Mouse (Mus musculus) intestine, embryonic 14.5 days (tissue): ENCODE measurements around the gene Nf1. TPM values are rescaled to one million over a fixed set of nuclear protein-coding genes. Genes with fewer than 3 reads are reported as not detected.
A peak's percentile ranks its signal among the peaks of the same experiment; 100 is the strongest.

Source experiments
- ATAC-seq: fragments of 200-750 bp; cut with Nextera tagmentation; replicated peaks from 2 replicates; pipeline ENCODE4 v1.8.0; 2017; ENCODE audit warnings: low read depth, moderate number of reproducible peaks, moderate TSS enrichment, moderate library complexity; ENCODE audit not compliant: low FRiP score, low TSS enrichment
- DNase-seq: peaks from one replicate; pipeline ENCODE4 v3.0.0-alpha.2; 2018; ENCODE audit warnings: low spot score
- H3K27ac ChIP-seq: fragments of 300-500 bp; sonication (generic); 2 replicates; pipeline ENCODE4 v1.5.1; 2014; ENCODE audit warnings: low read depth, mild to moderate bottlenecking, control low read depth
- H3K27me3 ChIP-seq: fragments of 300-500 bp; sonication (generic); replicated peaks from 2 replicates; pipeline ENCODE4 v1.6.1; 2014; ENCODE audit warnings: low read length, control low read depth; ENCODE audit not compliant: control insufficient read depth, insufficient read depth
- H3K36me3 ChIP-seq: fragments of 300-500 bp; sonication (generic); 2 replicates; pipeline ENCODE4 v1.6.1; 2014; ENCODE audit warnings: low read length, control low read depth; ENCODE audit not compliant: control insufficient read depth, insufficient read depth
- H3K4me1 ChIP-seq: fragments of 300-500 bp; sonication (generic); replicated peaks from 2 replicates; pipeline ENCODE4 v1.6.1; 2014; ENCODE audit warnings: low read length, control low read depth, mixed read lengths; ENCODE audit not compliant: control insufficient read depth, insufficient read depth
- H3K4me2 ChIP-seq: fragments of 300-500 bp; sonication (generic); 2 replicates; pipeline ENCODE4 v1.6.1; 2014; ENCODE audit warnings: low read length
- H3K4me3 ChIP-seq: fragments of 300-500 bp; sonication (generic); 2 replicates; pipeline ENCODE4 v1.5.1; 2014; ENCODE audit warnings: low read depth, low read length, control low read depth, mixed read lengths
- H3K9ac ChIP-seq: fragments of 300-500 bp; sonication (generic); 2 replicates; pipeline ENCODE4 v1.6.1; 2014; ENCODE audit warnings: mild to moderate bottlenecking, low read length
- H3K9me3 ChIP-seq: fragments of 300-500 bp; sonication (generic); 2 replicates; pipeline ENCODE4 v1.6.1; 2016; ENCODE audit warnings: low read length, control low read depth; ENCODE audit not compliant: control insufficient read depth
- WGBS: fragments of 180-500 bp; shearing (Covaris S2); extraction: QIAGEN DNeasy Blood & Tissue Kit; methylation state at CpG from one replicate; pipeline ENCODE4 v1.1.7; 2014; 5-methylcytosine and 5-hydroxymethylcytosine counted together
- polyA plus RNA-seq: library from polyadenylated mRNA; unstranded; fragments of >200 nt; fragmentation: Nextera tagmentation; extraction: Ambion mirVana; gene quantifications from 2 replicates; pipeline ENCODE4 v1.2.1, GENCODE M21; 2014

Gene Nf1
- polyA plus RNA-seq, 1 experiment from 2014 or later = 10.0 TPM

DNA sequence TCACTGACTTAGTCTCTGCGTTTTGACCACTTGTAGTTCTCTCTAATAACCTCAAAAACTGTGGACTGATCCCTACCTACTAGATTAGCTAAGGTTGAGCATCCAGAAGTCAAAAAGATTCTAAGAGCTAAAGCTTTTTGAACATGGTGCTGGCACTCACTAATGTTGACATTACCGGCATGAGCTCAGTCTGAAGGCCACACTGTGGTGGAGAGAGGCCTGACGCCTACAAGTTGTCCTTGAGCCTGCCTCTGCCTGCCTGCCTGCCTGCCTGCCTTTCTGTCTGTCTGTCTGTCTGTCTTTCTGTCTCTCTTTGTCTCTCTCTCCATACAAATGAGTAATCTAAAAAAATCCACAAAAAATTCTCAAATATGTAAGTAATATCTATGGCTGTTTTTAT is 118.4 kb downstream of the Nf1 start:
- Histone ChIP-seq H3K36me3 (peaks cover 57% of the 10 kb centered on the region), H3K9me3 (no peaks in the 10 kb centered on the region), H3K9ac (no peak overlapping the region), H3K4me1 (no peaks in the 10 kb centered on the region), H3K4me3 (no peak overlapping the region), H3K27ac (no peak overlapping the region), H3K27me3 (no peaks in the 10 kb centered on the region), H3K4me2 (no peak overlapping the region)
- ATAC-seq = no peak
- WGBS = 86% methylated on average over 3 of the region's 3 CpGs
- no peak for DNase-seq

DNA sequence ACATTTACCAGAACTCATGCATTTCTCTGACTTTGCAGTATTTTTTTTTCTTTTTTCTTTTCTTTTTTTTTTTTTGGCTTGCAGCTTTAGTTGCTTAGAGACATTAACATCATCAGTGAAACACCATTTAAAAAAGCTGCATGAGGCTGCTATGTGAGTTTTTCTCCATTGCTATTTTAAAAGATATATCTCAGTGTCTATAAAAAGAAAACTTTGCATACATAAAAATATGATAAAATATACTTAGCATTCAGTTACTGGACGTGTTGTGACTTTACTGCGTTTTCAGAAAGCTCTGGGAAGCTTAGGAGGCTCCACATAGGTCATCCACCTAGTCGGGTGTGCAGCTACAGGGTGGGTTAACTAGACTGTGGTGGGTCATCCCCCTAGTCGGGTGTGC is 120.4 kb downstream of the Nf1 start:
- no peak overlapping the region for H3K4me3 ChIP-seq
- H3K9me3 ChIP-seq = no peaks in the 10 kb centered on the region
- H3K36me3 ChIP-seq = peaks cover 55% of the 10 kb centered on the region
- no peaks in the 10 kb centered on the region for H3K4me1 ChIP-seq
- no peaks in the 10 kb centered on the region for H3K27me3 ChIP-seq
- WGBS = 84% methylated on average over 4 of the region's 4 CpGs
- no peak for DNase-seq
- H3K9ac ChIP-seq = no peak overlapping the region
- no peak overlapping the region for H3K4me2 ChIP-seq
- no peak overlapping the region for H3K27ac ChIP-seq
- ATAC-seq = no peak

DNA sequence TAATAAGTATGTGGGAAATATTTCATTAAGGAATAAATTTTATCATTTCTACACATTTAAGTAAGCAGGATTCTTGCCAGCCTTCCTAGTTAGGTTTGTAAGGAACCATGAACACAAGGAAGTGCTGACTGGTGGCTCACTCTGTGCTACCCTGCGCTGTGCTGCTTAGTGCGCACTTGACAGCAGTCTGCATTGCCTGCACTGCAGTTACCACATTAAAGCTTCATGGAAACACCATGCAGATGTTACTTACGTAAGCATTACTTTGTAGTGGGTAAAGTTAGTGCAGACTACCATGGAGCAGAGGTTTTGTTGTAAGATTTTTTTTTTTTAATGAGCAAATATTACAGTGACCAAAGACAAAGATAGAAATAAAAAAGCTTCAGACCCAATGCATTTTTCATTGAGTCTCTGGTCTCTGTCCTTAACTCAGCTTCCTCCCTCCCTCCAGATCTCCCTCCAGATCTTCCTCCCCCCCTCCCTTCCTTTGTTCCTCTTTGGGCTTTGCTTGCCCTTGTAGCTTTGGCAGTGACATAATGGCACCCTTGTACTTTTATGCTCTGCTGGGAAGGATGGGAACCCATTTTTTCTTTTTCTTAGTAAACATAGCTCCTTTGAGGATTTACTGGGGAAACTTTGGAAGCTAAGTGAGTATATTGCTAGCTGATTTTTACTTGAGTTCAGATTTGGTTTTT is 121.4 kb downstream of the Nf1 start:
- H3K36me3 ChIP-seq = peaks cover 56% of the 10 kb centered on the region

DNA sequence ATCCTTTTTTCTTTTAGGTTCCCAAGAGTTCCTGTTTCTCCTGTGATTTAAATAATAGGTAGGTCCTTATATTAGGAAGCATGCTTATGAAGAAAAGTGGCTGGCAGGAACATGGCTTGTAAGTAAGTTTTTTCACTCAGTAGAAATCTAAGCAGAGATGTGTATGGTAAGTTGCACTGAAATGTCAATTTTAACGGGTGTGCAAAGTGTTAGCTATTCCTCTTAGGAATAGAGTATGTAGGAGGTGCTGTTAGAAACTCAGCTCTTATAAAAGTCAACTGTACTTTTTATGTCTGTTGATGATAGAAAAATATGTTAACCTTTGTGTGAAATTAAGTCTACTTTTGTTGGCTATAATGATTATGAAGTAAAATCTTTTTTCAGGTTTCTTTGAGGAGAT is 128.6 kb downstream of the Nf1 start:
- ATAC-seq = no peak
- no peaks in the 10 kb centered on the region for H3K9me3 ChIP-seq
- DNase-seq = no peak
- H3K27me3 ChIP-seq = no peaks in the 10 kb centered on the region
- no peak overlapping the region for H3K4me3 ChIP-seq
- H3K9ac ChIP-seq = no peak overlapping the region
- 79% methylated on average over 1 of the region's 1 CpGs for WGBS
- H3K4me2 ChIP-seq = no peak overlapping the region
- H3K36me3 ChIP-seq = peaks cover 62% of the 10 kb centered on the region
- no peaks in the 10 kb centered on the region for H3K4me1 ChIP-seq
- H3K27ac ChIP-seq = no peak overlapping the region

More for the DNA sequence above, 121.4 kb downstream of the Nf1 start:
- Histone ChIP-seq H3K9ac (no peak overlapping the region), H3K4me1 (no peaks in the 10 kb centered on the region), H3K4me2 (no peak overlapping the region), H3K9me3 (no peaks in the 10 kb centered on the region), H3K27ac (no peak overlapping the region), H3K27me3 (no peaks in the 10 kb centered on the region), H3K4me3 (no peak overlapping the region)
- ATAC-seq (no peak), DNase-seq (no peak)
- 82% methylated on average over 3 of the region's 3 CpGs for WGBS

DNA sequence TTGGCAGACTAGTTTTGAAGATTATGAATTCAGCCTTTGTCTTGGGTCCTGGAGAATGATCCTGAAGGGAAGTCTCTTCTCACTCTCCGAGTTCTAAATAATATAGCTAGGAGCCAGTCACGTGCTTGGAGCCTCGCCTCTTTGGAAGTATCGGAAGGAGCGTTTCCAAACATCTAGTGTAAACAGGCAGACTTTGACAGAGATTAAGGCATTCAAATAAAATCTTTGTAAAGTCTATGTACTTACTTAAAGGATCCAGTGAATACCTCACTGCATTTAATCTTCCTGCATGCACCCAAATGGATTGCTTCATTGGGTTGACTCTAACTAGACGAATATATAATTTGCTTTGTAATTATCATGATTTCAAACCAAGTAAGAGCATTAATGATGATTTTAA is 143.9 kb downstream of the Nf1 start:
- 67% methylated on average over 6 of the region's 6 CpGs for WGBS
- no peak overlapping the region for H3K27ac ChIP-seq
- no peaks in the 10 kb centered on the region for H3K9me3 ChIP-seq
- H3K4me3 ChIP-seq = no peak overlapping the region
- H3K36me3 ChIP-seq = peaks cover 27% of the 10 kb centered on the region
- DNase-seq (no peak), ATAC-seq (no peak)
- no peak overlapping the region for H3K4me2 ChIP-seq
- H3K9ac ChIP-seq = no peak overlapping the region
- H3K4me1 ChIP-seq = no peaks in the 10 kb centered on the region
- no peaks in the 10 kb centered on the region for H3K27me3 ChIP-seq

DNA sequence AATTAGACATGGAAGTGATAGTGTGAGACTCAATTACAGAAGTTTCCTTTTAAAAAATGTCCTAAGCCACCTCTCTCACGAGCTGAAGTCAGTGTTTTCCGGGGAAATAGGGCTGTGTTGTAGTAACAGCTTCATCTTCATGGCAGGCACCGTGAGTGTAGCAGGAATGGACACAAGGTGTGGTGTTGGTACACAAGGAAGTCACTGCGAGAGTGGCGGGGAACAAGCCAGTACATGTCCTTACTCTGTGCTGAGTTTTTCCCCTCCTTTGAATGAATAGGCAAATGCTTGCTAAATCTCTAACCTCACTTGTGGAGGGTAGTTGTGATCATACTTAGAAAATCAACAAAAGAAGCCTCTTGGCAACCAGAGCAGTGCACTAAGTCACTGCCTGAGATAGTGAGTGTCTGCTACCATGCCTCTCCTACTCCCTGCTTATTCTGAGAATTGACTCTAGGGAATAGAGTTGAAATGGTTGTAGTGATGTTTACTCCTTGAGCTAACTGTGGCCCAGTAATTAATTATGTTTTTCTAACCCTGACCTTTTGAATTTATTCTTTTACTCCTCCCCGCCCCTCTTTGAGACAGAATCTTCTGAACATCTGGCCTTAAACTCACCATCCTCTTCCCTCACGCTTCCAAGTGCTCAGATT is 144.5 kb downstream of the Nf1 start:
- WGBS = 73% methylated on average over 7 of the region's 7 CpGs
- no peaks in the 10 kb centered on the region for H3K27me3 ChIP-seq
- DNase-seq = no peak
- H3K9me3 ChIP-seq = no peaks in the 10 kb centered on the region
- H3K36me3 ChIP-seq = peaks cover 23% of the 10 kb centered on the region
- H3K4me2 ChIP-seq = no peak overlapping the region
- no peak overlapping the region for H3K9ac ChIP-seq
- 0 out of 2 replicates have a peak, but pooled peaks cover 1% of the 10 kb centered on the region for H3K4me1 ChIP-seq
- H3K27ac ChIP-seq = peak overlapping the region; percentile 27; the same call in 1 of the 2 replicates
- no peak for ATAC-seq
- no peak overlapping the region for H3K4me3 ChIP-seq

DNA sequence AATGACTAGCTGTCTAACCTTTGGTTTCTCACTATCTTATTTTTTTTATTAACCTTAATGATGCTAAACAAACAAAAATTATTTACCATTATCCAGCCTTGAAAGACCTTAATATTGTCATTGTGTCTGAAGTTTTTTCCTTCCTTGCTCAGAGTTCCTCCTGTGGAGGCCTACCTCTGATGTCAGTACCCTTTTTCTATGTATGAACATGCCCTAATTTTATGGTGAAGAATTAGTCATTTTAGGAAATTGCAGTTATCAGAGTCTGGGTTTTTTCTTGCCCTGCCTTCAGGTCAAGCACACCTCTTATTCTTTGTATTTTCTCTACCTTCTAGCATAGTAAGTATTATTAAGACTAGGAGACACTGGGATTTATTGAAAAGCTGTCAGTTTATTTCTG is 145.2 kb downstream of the Nf1 start:
- DNase-seq = no peak
- no peak overlapping the region for H3K9ac ChIP-seq
- no peak overlapping the region for H3K4me2 ChIP-seq
- H3K27me3 ChIP-seq = no peaks in the 10 kb centered on the region
- no peak overlapping the region for H3K27ac ChIP-seq
- H3K36me3 ChIP-seq = peaks cover 23% of the 10 kb centered on the region
- no peaks in the 10 kb centered on the region for H3K9me3 ChIP-seq
- 0 out of 2 replicates have a peak, but pooled peaks cover 5% of the 10 kb centered on the region for H3K4me1 ChIP-seq
- no peak overlapping the region for H3K4me3 ChIP-seq
- no peak for ATAC-seq

DNA sequence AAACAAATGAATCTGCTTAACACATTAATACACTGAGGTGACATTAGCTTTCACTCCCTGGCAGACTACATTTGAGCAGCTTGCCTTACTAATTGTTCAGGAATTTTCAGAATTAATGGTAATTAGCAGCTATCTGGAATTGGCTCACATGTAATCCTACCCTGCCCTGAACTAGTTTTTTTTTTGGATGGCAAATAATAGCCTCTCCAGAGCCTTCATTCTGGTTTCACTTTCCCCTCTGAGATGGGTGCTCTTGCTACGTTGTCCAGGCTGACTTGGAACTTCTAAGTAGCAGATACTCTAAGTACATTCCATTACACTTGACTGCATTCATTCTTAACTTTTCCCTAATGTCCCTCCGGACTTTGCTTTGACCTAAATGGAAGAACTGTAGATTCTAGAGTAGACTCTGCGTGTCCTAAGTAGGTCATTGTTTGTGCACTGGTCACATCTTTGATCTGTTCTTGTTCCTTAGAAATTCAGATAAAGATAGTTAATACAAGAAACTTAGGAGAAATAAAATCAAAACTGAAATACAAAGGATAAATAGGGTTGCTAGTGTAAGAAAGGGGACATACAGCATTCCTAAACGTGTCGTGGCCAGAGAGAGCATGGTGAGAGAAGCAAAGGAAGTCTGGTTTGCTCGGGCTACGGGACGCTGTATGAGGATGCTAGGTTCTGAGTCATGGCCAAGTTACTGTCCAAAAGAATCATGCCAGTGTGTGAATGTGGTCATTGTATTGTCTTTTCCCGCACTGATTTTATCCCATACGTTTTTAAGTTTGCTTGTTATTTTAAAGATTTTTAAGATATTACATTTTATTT is 155.7 kb downstream of the Nf1 start:
- 87% methylated on average over 10 of the region's 10 CpGs for WGBS
- DNase-seq = no peak
- no peak for ATAC-seq

More for the DNA sequence above, 155.7 kb downstream of the Nf1 start:
- H3K4me2 ChIP-seq = no peak overlapping the region
- H3K36me3 ChIP-seq = 0 out of 2 replicates have a peak, but pooled peaks cover 7% of the 10 kb centered on the region
- H3K4me3 ChIP-seq = no peak overlapping the region
- H3K4me1 ChIP-seq = no peaks in the 10 kb centered on the region
- H3K9me3 ChIP-seq = no peaks in the 10 kb centered on the region
- H3K9ac ChIP-seq = no peak overlapping the region
- H3K27ac ChIP-seq = no peak overlapping the region
- no peaks in the 10 kb centered on the region for H3K27me3 ChIP-seq
